Mouse (Mus musculus) olfactory bulb, adult 2 months (tissue): ENCODE results near the gene Lbhd1. TPM values are rescaled to one million over a fixed set of nuclear protein-coding genes. Genes with fewer than 3 reads are reported as not detected.
"Not testable (repeated sequence)": the region's sequence is repeated elsewhere in the genome, so short reads cannot be mapped to it uniquely, and the experiment has no call there.

ENCODE experiments used
- H3K27ac ChIP-seq: fragments of 200-500 bp; 2 replicates; pipeline ENCODE4 v1.5.1; 2012; ENCODE audit warnings: low read depth, low read length; ENCODE audit not compliant: insufficient read depth
- H3K4me1 ChIP-seq: fragments of 200-500 bp; 2 replicates; pipeline ENCODE4 v1.6.1; 2012; ENCODE audit warnings: low read length; ENCODE audit not compliant: control insufficient read depth, insufficient read depth
- H3K4me3 ChIP-seq: fragments of 200-500 bp; 2 replicates; pipeline ENCODE4 v1.5.1; 2012; ENCODE audit warnings: mild to moderate bottlenecking, low read depth, low read length, moderate library complexity; ENCODE audit not compliant: insufficient read depth
- CTCF ChIP-seq: fragments of 200-500 bp; IDR thresholded peaks from 2 replicates; pipeline ENCODE4 v1.5.1; 2012; ENCODE audit warnings: low read depth, mild to moderate bottlenecking, low read length, moderate library complexity; ENCODE audit not compliant: insufficient read depth
- POLR2A ChIP-seq: fragments of 200-500 bp; IDR thresholded peaks from 2 replicates; pipeline ENCODE4 v1.6.1; 2012; ENCODE audit warnings: mild to moderate bottlenecking, low read depth, low read length, moderate library complexity; ENCODE audit not compliant: insufficient read depth
- WGBS: fragments of 180-500 bp; shearing (Covaris S2); methylation state at CpG from one replicate; pipeline ENCODE4 v1.1.7; 2018; 5-methylcytosine and 5-hydroxymethylcytosine counted together
- polyA plus RNA-seq: library from polyadenylated mRNA; stranded (reverse); fragments of >200 nt; gene quantifications from 2 replicates; pipeline ENCODE4 v1.2.4, GENCODE M21; 2012; ENCODE audit warnings: low replicate concordance; ENCODE audit not compliant: missing spikeins, insufficient read depth, insufficient read length

Lbhd1 gene
- not detected in 2 replicates for polyA plus RNA-seq

DNA sequence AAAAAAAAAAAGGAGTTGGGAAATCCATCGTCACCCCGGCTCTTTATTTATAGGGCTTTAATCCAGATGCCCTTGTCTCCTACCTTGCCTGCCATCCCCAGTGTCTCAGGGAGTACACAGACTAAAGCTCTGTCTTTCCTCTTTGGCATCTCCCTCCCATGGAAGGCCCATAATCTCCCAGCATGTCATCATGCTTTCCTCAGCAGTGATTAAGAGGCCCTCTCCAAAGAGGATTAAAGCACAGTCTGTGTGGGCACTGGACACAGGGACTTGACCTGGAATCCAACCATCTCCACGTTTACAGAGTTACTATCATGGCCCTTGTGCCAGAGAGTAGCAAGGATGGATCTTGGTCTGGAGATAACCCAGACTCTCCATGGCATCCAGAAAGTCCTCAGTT is at the start of gene Lbhd1, which contains the start of gene Gm49403:
Lbhd1 (plus strand) TSS at position 117 of the 400 bp plus-strand sequence.
Gm49403 (plus strand) TSS at position 315 of the 400 bp plus-strand sequence.
- no peak within 1 kb of the TSS for H3K4me3 ChIP-seq
- TF ChIP-seq CTCF = no peak
- no peak for TF ChIP-seq POLR2A
- 73% methylated on average over 3 of the region's 3 CpGs for WGBS

DNA sequence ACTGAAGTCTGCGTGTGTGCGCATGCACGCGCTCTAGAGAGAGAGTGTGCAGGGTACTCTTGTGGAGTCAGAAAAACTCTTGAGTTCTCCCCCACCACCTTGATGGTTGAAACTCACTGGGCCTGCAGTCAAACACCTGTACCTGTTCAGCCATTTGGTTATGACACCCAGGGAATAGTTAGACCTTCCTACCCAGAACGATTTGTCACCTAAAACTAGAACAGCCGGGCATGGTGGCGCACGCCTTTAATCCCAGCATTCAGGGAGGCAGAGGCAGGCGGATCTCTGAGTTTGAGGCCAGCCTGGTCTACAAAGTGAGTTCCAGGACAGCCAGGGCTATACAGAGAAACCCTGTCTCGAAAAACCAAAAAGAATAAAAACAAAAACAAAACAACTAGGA is 47.2 kb upstream of the Lbhd1 start:
- H3K4me1 ChIP-seq = peaks cover 13% of the 10 kb centered on the region
- not testable (repeated sequence) for H3K27ac ChIP-seq, H3K4me3 ChIP-seq
- 97% methylated on average over 10 of the region's 10 CpGs for WGBS

More for the DNA sequence above, at the start of gene Lbhd1, which contains the start of gene Gm49403:
- no peak within 1 kb of the TSS for H3K27ac ChIP-seq
- peaks cover 3% of the 10 kb centered on the region; the same call in 1 of the 2 replicates for H3K4me1 ChIP-seq

DNA sequence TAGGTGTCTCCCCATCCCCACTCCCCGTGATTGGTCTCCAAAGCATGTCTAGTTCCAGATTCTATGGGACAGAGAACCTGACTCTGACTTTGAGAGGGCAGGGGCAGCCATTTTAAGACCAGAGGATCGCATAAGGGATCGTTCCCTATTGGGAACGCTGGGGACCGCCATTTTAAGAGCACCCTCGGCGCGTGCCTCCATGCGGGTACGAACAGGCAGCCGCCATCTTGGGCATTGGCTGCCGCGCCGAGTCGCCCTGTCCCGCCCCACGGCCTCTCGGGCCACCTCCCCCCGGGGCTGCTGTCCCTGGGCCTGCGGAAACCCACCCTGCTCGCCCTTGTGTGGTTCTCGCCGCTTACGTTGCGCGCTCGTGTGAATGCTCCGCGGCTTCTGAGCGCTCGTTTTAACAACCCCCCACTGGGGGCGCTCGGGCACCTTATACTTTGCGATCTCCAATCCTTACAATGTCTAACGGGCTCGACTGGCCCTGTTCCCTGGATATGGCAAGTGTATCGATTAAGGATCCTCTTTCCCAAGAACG is 46.2 kb upstream of the Lbhd1 start, which contains the start of gene Bscl2:
Bscl2 (plus strand) TSS at position 217 of the 541 bp plus-strand sequence.
- Histone ChIP-seq H3K4me3 (peak within 1 kb of the TSS; percentile 56), H3K27ac (peak within 1 kb of the TSS; percentile 92), H3K4me1 (peaks cover 13% of the 10 kb centered on the region)
- TF ChIP-seq CTCF = peak; percentile 63
- TF ChIP-seq POLR2A = peak; percentile 53; the same call in 1 of the 2 replicates
- WGBS = 1% methylated on average over 38 of the region's 38 CpGs

DNA sequence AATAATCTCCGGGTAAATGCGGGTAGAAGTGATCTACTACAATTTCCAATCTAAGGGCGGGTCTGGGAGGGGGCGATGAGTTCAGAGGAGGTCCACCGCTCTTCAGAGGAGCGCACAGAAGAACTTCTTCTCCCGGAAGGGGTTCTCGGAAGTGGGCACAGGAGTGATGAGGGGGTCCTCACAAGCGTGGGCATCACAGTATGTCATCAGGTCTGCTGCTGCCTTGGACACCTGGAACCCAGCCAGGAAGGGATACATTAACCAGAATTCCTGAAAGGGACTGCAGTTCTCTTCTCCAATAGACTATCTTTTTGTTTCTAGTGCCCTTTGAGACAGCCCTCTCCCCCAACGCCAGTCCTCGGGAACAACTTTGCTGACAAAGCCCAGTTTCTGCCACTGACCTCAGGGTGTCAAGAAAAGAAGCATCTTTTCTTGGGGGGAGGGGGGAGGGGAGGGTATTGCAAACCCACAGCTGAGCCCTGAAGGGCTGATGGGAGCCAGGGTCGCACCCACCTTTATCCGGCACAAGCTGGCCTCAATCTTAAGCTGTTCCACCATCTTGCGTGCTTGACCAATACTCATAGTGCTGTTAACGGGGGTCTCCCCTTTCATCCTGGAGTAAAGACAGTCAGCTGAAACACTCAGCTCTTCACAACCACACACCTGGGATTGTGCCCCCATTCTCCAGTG is 45.3 kb upstream of the Lbhd1 start:
- Histone ChIP-seq H3K4me3 (peak overlapping the region; percentile 56), H3K27ac (peak overlapping the region; percentile 92), H3K4me1 (peaks cover 10% of the 10 kb centered on the region)
- TF ChIP-seq POLR2A (no peak), CTCF (no peak)
- WGBS = 2% methylated on average over 15 of the region's 15 CpGs

DNA sequence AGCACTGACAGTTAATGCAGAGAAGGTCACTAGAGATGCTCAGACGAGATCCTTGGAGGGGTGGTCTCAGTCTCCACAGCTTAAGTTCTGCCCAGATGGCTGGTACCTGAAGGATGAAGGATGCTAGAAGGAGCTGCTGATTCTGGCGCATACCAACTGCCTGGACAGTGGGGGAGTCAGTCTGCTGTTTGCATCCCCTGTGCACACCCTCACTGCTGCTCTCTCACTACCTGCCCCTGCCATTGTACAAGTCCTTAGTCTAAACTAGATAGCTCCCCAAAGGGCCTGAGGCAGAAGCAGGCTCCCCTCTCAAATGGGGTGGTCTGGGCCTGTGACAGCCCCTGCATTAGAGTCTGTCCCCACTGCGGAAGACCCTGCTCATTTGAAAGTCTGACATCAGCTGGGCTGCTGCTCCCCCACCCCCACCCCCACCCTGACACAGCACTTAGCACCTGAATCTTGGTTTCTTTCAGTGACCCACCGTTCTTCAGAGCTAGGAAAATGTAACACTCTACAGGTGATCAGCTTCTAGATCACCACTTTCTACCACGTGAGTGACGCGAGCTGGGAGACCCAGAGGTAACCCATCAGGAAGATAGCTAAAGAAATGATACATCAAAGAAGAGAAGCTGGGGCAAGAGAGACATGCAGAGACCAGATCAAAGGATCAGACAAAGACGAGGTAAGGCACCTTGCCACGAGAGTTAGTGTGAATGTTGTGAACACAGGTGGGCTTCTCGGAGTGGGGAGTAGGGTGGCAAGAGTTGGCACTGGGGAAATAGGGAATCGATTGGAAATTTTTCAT is 44.2 kb upstream of the Lbhd1 start, which contains the start of gene Gng3:
Gng3 (minus strand) TSS at position 92 of the 805 bp plus-strand sequence.
- TF ChIP-seq POLR2A (0 out of 2 replicates have a peak, but pooled peaks have one; percentile 33), CTCF (no peak)
- H3K27ac ChIP-seq = peak within 1 kb of the TSS; percentile 92
- peaks cover 10% of the 10 kb centered on the region for H3K4me1 ChIP-seq
- peak within 1 kb of the TSS; percentile 62 for H3K4me3 ChIP-seq
- WGBS = 19% methylated on average over 11 of the region's 11 CpGs

DNA sequence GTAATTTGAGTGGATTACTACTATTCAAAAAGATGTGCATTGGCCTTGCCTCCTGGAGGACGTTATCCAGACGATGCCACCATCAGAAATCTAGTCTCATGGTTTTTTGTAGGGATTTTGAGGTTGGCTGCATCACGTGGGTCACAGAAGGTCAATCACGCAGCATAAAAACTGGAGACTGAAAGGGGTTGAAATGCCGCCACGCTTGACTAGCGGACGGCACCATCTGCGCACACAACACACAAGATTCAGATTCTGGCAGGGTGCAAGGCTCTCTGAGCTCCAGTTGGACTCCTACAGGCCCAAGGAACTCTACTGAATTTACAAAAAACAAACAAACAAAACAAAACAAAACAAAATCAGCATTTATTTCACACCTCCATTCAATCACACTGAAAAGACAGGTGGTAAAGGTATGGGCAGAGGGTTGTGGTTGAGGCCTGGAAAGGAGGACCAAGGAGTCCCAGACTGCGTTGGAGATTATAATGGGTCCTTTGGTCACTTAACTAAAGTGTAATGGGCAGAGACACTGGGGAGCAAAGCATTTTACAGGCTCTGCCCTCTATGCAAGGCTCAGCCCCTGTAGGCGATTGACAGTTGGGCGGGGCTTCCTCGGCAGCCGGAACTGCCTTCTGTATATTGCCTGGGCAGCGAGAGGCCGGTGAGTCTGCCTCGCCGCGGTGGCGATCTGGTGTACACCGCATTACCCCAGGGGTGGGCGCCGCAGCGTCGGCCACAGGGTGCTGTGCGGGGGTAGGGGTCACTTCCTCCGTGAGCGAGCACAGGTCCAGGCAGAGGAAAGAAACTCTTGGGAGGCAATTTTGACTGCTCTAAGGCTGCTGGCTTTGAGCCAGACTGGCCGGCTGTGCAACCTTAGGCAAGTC is 43.4 kb upstream of the Lbhd1 start:
- Histone ChIP-seq H3K4me3 (peak overlapping the region; percentile 62), H3K27ac (peak overlapping the region; percentile 92), H3K4me1 (peaks cover 10% of the 10 kb centered on the region)
- TF ChIP-seq POLR2A (no peak), CTCF (no peak)
- 9% methylated on average over 29 of the region's 29 CpGs for WGBS

DNA sequence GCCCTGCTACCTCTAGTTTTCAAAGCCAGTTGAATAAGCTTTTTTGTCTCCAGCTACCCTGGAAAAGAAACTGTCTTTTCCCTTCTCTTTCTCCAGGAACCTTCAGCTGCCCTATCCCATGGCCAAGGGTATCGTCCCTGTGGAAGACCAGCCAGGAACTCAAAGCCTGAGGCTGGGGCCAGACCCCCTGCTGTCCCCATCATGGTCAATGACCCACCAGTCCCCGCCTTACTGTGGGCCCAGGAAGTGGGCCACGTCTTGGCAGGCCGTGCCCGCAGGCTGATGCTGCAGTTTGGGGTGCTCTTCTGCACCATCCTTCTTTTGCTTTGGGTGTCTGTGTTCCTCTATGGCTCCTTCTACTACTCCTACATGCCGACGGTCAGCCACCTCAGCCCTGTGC is 42.5 kb upstream of the Lbhd1 start:
- TF ChIP-seq POLR2A = no peak
- TF ChIP-seq CTCF = no peak
- H3K27ac ChIP-seq = no peak overlapping the region
- 80% methylated on average over 7 of the region's 7 CpGs for WGBS
- peaks cover 10% of the 10 kb centered on the region for H3K4me1 ChIP-seq
- peak overlapping the region; percentile 62 for H3K4me3 ChIP-seq

DNA sequence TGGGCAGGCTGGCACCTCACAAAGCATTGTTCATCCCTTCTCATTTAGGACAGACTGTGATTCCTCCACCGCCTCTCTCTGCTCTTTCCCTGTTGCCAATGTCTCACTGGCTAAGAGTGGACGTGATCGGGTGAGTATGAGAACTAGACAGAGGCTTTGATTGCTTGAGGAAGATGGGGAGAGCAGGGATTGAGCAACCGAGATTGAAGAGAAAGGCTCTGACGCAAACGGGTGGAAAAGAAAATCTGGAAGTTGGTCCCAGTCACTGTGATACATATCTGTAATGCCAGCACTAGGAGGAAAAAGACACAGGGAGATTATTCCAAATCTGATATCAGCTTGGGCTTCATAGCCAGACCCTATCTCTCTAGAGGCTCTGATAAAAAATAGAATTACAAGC is 40.6 kb upstream of the Lbhd1 start:
- H3K4me1 ChIP-seq = peaks cover 10% of the 10 kb centered on the region
- H3K4me3 ChIP-seq = no peak overlapping the region
- H3K27ac ChIP-seq = no peak overlapping the region
- WGBS = 90% methylated on average over 6 of the region's 6 CpGs
- TF ChIP-seq POLR2A = no peak
- TF ChIP-seq CTCF = no peak
